Mouse (Mus musculus) kidney, adult 2 months (tissue): ENCODE measurements around the gene Scrt2. TPM values are rescaled to one million over a fixed set of nuclear protein-coding genes. Genes with fewer than 3 reads are reported as not detected.
"Not testable (repeated sequence)": the region's sequence is repeated elsewhere in the genome, so short reads cannot be mapped to it uniquely, and the experiment has no call there.

Experiments
- DNase-seq: peaks from one replicate; pipeline ENCODE4 v3.0.0; 2021
- H3K27ac ChIP-seq: fragments of 200-500 bp; 2 replicates; pipeline ENCODE4 v1.5.1; 2012; ENCODE audit warnings: low read depth, low read length, control low read depth, inconsistent platforms; ENCODE audit not compliant: insufficient read depth
- H3K27me3 ChIP-seq: fragments of 200-500 bp; replicated peaks from 2 replicates; pipeline ENCODE4 v1.6.1; 2012; ENCODE audit warnings: mild to moderate bottlenecking, moderate library complexity, low read length, inconsistent platforms; ENCODE audit not compliant: control insufficient read depth, insufficient read depth
- H3K36me3 ChIP-seq: fragments of 200-500 bp; 2 replicates; pipeline ENCODE4 v1.6.1; 2012; ENCODE audit warnings: mild to moderate bottlenecking, moderate library complexity, low read length, inconsistent platforms; ENCODE audit not compliant: control insufficient read depth, insufficient read depth
- H3K4me1 ChIP-seq: fragments of 200-500 bp; 2 replicates; pipeline ENCODE4 v1.6.1; 2011; ENCODE audit warnings: low read length; ENCODE audit not compliant: control insufficient read depth, insufficient read depth
- H3K4me3 ChIP-seq: fragments of 200-500 bp; 2 replicates; pipeline ENCODE4 v1.5.1; 2011; ENCODE audit warnings: mild to moderate bottlenecking, low read depth, low read length, control low read depth; ENCODE audit not compliant: insufficient read depth
- CTCF ChIP-seq: fragments of 200-500 bp; conservative IDR thresholded peaks from 2 replicates; pipeline ENCODE4 v1.5.1; 2011; ENCODE audit warnings: low read depth, mild to moderate bottlenecking, control low read depth, low read length, moderate library complexity, mixed read lengths; ENCODE audit not compliant: insufficient read depth, insufficient read length
- POLR2A ChIP-seq: fragments of 200-500 bp; IDR thresholded peaks from one replicate; pipeline ENCODE4 v1.6.1; 2011; ENCODE audit warnings: low read depth, low read length, control low read depth
- WGBS: fragments of 180-500 bp; shearing (Covaris S2); methylation state at CpG from one replicate; pipeline ENCODE4 v1.1.7; 2018; 5-methylcytosine and 5-hydroxymethylcytosine counted together
- polyA plus RNA-seq: library from polyadenylated mRNA; depleted of rRNA; stranded (reverse); fragments of >200 nt; gene quantifications from 2 replicates; pipeline ENCODE4 v1.2.3, GENCODE M21; 2012

Gene Scrt2
- polyA plus RNA-seq, 1 experiment = not detected

GRCm38 (mm10) chr2:152050316-152050715, 31.0 kb upstream of the Scrt2 start:
- no peak for DNase-seq
- Histone ChIP-seq H3K4me1 (no peaks in the 10 kb centered on the region), H3K27me3 (peaks cover 7% of the 10 kb centered on the region; the same call in 1 of the 2 replicates), H3K36me3 (no peaks in the 10 kb centered on the region), H3K4me3 (no peak overlapping the region), H3K27ac (no peak overlapping the region)
- WGBS = 16% methylated on average over 7 of the region's 7 CpGs
- TF ChIP-seq POLR2A (no peak), CTCF (no peak)

GRCm38 (mm10) chr2:152051985-152052384, 29.3 kb upstream of the Scrt2 start:
- 79% methylated on average over 3 of the region's 3 CpGs for WGBS
- H3K4me3 ChIP-seq = no peak overlapping the region
- H3K36me3 ChIP-seq = no peaks in the 10 kb centered on the region
- peaks cover 7% of the 10 kb centered on the region; the same call in 1 of the 2 replicates for H3K27me3 ChIP-seq
- no peaks in the 10 kb centered on the region for H3K4me1 ChIP-seq
- DNase-seq = no peak
- no peak overlapping the region for H3K27ac ChIP-seq
- TF ChIP-seq POLR2A = no peak
- no peak for TF ChIP-seq CTCF

- DNase-seq = peak; percentile 5
- 27% methylated on average over 1 of the region's 1 CpGs for WGBS
Observed at GRCm38 (mm10) chr2:152055406-152055805, 25.9 kb upstream of the Scrt2 start.

GRCm38 (mm10) chr2:152056368-152057251, 24.7 kb upstream of the Scrt2 start:
- TF ChIP-seq POLR2A = no peak
- H3K36me3 ChIP-seq = no peaks in the 10 kb centered on the region
- 69% methylated on average over 22 of the region's 22 CpGs for WGBS
- H3K4me1 ChIP-seq = no peaks in the 10 kb centered on the region
- DNase-seq = no peak
- no peak overlapping the region for H3K4me3 ChIP-seq
- no peaks in the 10 kb centered on the region for H3K27me3 ChIP-seq
- no peak overlapping the region for H3K27ac ChIP-seq

More at GRCm38 (mm10) chr2:152055406-152055805, 25.9 kb upstream of the Scrt2 start:
- no peaks in the 10 kb centered on the region for H3K27me3 ChIP-seq
- no peaks in the 10 kb centered on the region for H3K36me3 ChIP-seq
- H3K4me3 ChIP-seq = no peak overlapping the region
- TF ChIP-seq CTCF (no peak), POLR2A (no peak)
- no peaks in the 10 kb centered on the region for H3K4me1 ChIP-seq
- no peak overlapping the region for H3K27ac ChIP-seq

- TF ChIP-seq CTCF (no peak), POLR2A (no peak)
- Histone ChIP-seq H3K27ac (no peak overlapping the region), H3K4me1 (no peaks in the 10 kb centered on the region), H3K4me3 (no peak overlapping the region), H3K27me3 (no peaks in the 10 kb centered on the region), H3K36me3 (no peaks in the 10 kb centered on the region)
- 73% methylated on average over 9 of the region's 9 CpGs for WGBS
- no peak for DNase-seq
Observed at GRCm38 (mm10) chr2:152057252-152057563, 24.1 kb upstream of the Scrt2 start.

- 89% methylated on average over 3 of the region's 3 CpGs for WGBS
- H3K27me3 ChIP-seq, DNase-seq, H3K4me3 ChIP-seq, H3K36me3 ChIP-seq, H3K27ac ChIP-seq, H3K4me1 ChIP-seq: not testable (repeated sequence)
Observed at GRCm38 (mm10) chr2:152062817-152063216, 18.5 kb upstream of the Scrt2 start.

- Histone ChIP-seq H3K36me3 (no peaks in the 10 kb centered on the region), H3K4me1 (no peaks in the 10 kb centered on the region), H3K27me3 (no peaks in the 10 kb centered on the region), H3K4me3 (no peak overlapping the region), H3K27ac (no peak overlapping the region)
- TF ChIP-seq CTCF (no peak), POLR2A (no peak)
- WGBS = 48% methylated on average over 11 of the region's 11 CpGs
- DNase-seq = no peak
Observed at GRCm38 (mm10) chr2:152068660-152069433, 12.5 kb upstream of the Scrt2 start.

GRCm38 (mm10) chr2:152069434-152069786, 11.9 kb upstream of the Scrt2 start:
- H3K4me1 ChIP-seq = no peaks in the 10 kb centered on the region
- WGBS = 64% methylated on average over 9 of the region's 9 CpGs
- TF ChIP-seq POLR2A = no peak
- no peak for TF ChIP-seq CTCF
- H3K4me3 ChIP-seq = no peak overlapping the region
- H3K27me3 ChIP-seq = no peaks in the 10 kb centered on the region
- H3K27ac ChIP-seq = no peak overlapping the region
- no peak for DNase-seq
- H3K36me3 ChIP-seq = no peaks in the 10 kb centered on the region
